Mouse (Mus musculus) small intestine, adult 2 months (tissue): ENCODE measurements around the gene Mtcl1. TPM values are rescaled to one million over a fixed set of nuclear protein-coding genes. Genes with fewer than 3 reads are reported as not detected.

Experiments used
- H3K27ac ChIP-seq: fragments of 200-500 bp; 2 replicates; pipeline ENCODE4 v1.5.1; 2012; ENCODE audit warnings: low read depth, low read length, control low read depth, inconsistent platforms; ENCODE audit not compliant: insufficient read depth
- H3K27me3 ChIP-seq: fragments of 200-500 bp; 2 replicates; pipeline ENCODE4 v1.6.1; 2012; ENCODE audit warnings: mild to moderate bottlenecking, moderate library complexity, low read length, inconsistent platforms; ENCODE audit not compliant: control insufficient read depth, insufficient read depth
- H3K36me3 ChIP-seq: fragments of 200-500 bp; 2 replicates; pipeline ENCODE4 v1.6.1; 2012; ENCODE audit warnings: mild to moderate bottlenecking, low read length, control low read depth, inconsistent platforms; ENCODE audit not compliant: control insufficient read depth, insufficient read depth
- H3K4me1 ChIP-seq: fragments of 200-500 bp; 2 replicates; pipeline ENCODE4 v1.6.1; 2012; ENCODE audit warnings: low read length, inconsistent platforms, mixed read lengths; ENCODE audit not compliant: control insufficient read depth, insufficient read depth, insufficient read length
- H3K4me3 ChIP-seq: fragments of 200-500 bp; 2 replicates; pipeline ENCODE4 v1.5.1; 2012; ENCODE audit warnings: low read depth, mild to moderate bottlenecking, control low read depth, inconsistent platforms, low read length, moderate library complexity
- CTCF ChIP-seq: fragments of 200-500 bp; IDR thresholded peaks from 2 replicates; pipeline ENCODE4 v1.5.1; 2012; ENCODE audit warnings: low read depth, mild to moderate bottlenecking, control low read depth, inconsistent platforms, low read length, moderate library complexity, mixed read lengths; ENCODE audit not compliant: insufficient replicate concordance, insufficient read length; ENCODE audit errors: extremely low read depth
- POLR2A ChIP-seq: fragments of 200-500 bp; IDR thresholded peaks from 2 replicates; pipeline ENCODE4 v1.6.1; 2012; ENCODE audit warnings: low read depth, mild to moderate bottlenecking, control low read depth, inconsistent platforms, low read length, moderate library complexity
- WGBS: fragments of 180-500 bp; shearing (Covaris S2); methylation state at CpG from one replicate; pipeline ENCODE4 v1.1.7; 2018; 5-methylcytosine and 5-hydroxymethylcytosine counted together
- polyA plus RNA-seq: library from polyadenylated mRNA; depleted of rRNA; stranded (reverse); fragments of >200 nt; gene quantifications from 2 replicates; pipeline ENCODE4 v1.2.3, GENCODE M21; 2012

Gene Mtcl1
- polyA plus RNA-seq, 1 experiment, result 1.8 TPM

- 32% methylated on average over 14 of the region's 14 CpGs for WGBS
- H3K27me3 ChIP-seq, result no peaks in the 10 kb centered on the region
- no peak for TF ChIP-seq CTCF
- TF ChIP-seq POLR2A, result no peak
- no peaks in the 10 kb centered on the region; the same call in 1 of the 2 replicates for H3K4me1 ChIP-seq
- no peaks in the 10 kb centered on the region for H3K36me3 ChIP-seq
- H3K27ac ChIP-seq, result no peak overlapping the region
- 0 out of 2 replicates have a peak overlapping the region, but pooled peaks have one; percentile 36 for H3K4me3 ChIP-seq
These were observed 32.7 kb downstream of the Mtcl1 start for GRCm38 (mm10) chr17:66416841-66417313.

GRCm38 (mm10) chr17:66416436-66416835 lies 33.1 kb downstream of the Mtcl1 start:
- H3K4me3 ChIP-seq, result 0 out of 2 replicates have a peak overlapping the region, but pooled peaks have one; percentile 36
- TF ChIP-seq POLR2A (no peak), CTCF (no peak)
- H3K27ac ChIP-seq, result no peak overlapping the region
- no peaks in the 10 kb centered on the region for H3K27me3 ChIP-seq
- no peaks in the 10 kb centered on the region for H3K36me3 ChIP-seq
- H3K4me1 ChIP-seq, result no peaks in the 10 kb centered on the region; the same call in 1 of the 2 replicates
- 27% methylated on average over 7 of the region's 7 CpGs for WGBS

- no peak overlapping the region for H3K4me3 ChIP-seq
- no peak overlapping the region for H3K27ac ChIP-seq
- H3K27me3 ChIP-seq, result no peaks in the 10 kb centered on the region
- H3K4me1 ChIP-seq, result no peaks in the 10 kb centered on the region; the same call in 1 of the 2 replicates
- TF ChIP-seq POLR2A, result no peak
- no peaks in the 10 kb centered on the region for H3K36me3 ChIP-seq
- WGBS, result 80% methylated on average over 1 of the region's 1 CpGs
These were observed 35.2 kb downstream of the Mtcl1 start for GRCm38 (mm10) chr17:66414331-66414730.

GRCm38 (mm10) chr17:66412155-66412970 lies 37.2 kb downstream of the Mtcl1 start:
- TF ChIP-seq POLR2A (no peak), CTCF (no peak)
- no peaks in the 10 kb centered on the region; the same call in 1 of the 2 replicates for H3K4me1 ChIP-seq
- 80% methylated on average over 12 of the region's 12 CpGs for WGBS
- H3K27ac ChIP-seq, result no peak overlapping the region
- H3K36me3 ChIP-seq, result no peaks in the 10 kb centered on the region
- H3K27me3 ChIP-seq, result no peaks in the 10 kb centered on the region
- H3K4me3 ChIP-seq, result no peak overlapping the region

- WGBS, result 85% methylated on average over 11 of the region's 11 CpGs
- H3K36me3 ChIP-seq, result no peaks in the 10 kb centered on the region
- TF ChIP-seq CTCF (no peak), POLR2A (no peak)
- no peak overlapping the region for H3K27ac ChIP-seq
- H3K4me3 ChIP-seq, result no peak overlapping the region
- H3K27me3 ChIP-seq, result no peaks in the 10 kb centered on the region
- no peaks in the 10 kb centered on the region for H3K4me1 ChIP-seq
These were observed 38.6 kb downstream of the Mtcl1 start for GRCm38 (mm10) chr17:66410884-66411426.

GRCm38 (mm10) chr17:66409070-66409605 lies 40.4 kb downstream of the Mtcl1 start:
- TF ChIP-seq POLR2A (no peak), CTCF (no peak)
- H3K27me3 ChIP-seq, result no peaks in the 10 kb centered on the region
- no peak overlapping the region for H3K27ac ChIP-seq
- no peak overlapping the region for H3K4me3 ChIP-seq
- no peaks in the 10 kb centered on the region for H3K4me1 ChIP-seq
- H3K36me3 ChIP-seq, result no peaks in the 10 kb centered on the region
- 69% methylated on average over 9 of the region's 9 CpGs for WGBS

GRCm38 (mm10) chr17:66408400-66408799 lies 41.1 kb downstream of the Mtcl1 start:
- H3K27ac ChIP-seq, result no peak overlapping the region
- TF ChIP-seq POLR2A, result no peak
- TF ChIP-seq CTCF, result no peak
- no peaks in the 10 kb centered on the region for H3K27me3 ChIP-seq
- H3K4me1 ChIP-seq, result no peaks in the 10 kb centered on the region
- H3K36me3 ChIP-seq, result no peaks in the 10 kb centered on the region
- no peak overlapping the region for H3K4me3 ChIP-seq
- 89% methylated on average over 5 of the region's 5 CpGs for WGBS
